8 mouse cellular contexts compared by ENCODE assay signal in genomic region chr2:181863791-181864535, GRCm38 (mm10). TPM values are rescaled to one million over a fixed set of nuclear protein-coding genes. Genes with fewer than 3 reads are reported as not detected.
DNase-seq lines count a peak whose midpoint lies in the region; ATAC-seq and TF ChIP-seq lines count a peak whose summit lies in the region.

TSS of gene Polr3k (plus strand) at chr2:181864337.

- no peak for TF ChIP-seq RAD21 in MEL (IDR thresholded peaks at IDR 0.05; ENCODE audit: low read depth, low read length)

- peaks cover 16% of the 10 kb centered on the region for H3K79me2 ChIP-seq in MEL (ENCODE audit: control insufficient read depth, insufficient read depth, low read length, poor library complexity)

- H3K4me3 ChIP-seq in MEL (ENCODE audit: control insufficient read depth in 1 of 2, insufficient read depth in 1 of 2, low read depth in 2 of 2, low read length in 2 of 2): peak within 1 kb of the TSS; percentile 67 to 93
- H3K4me3 ChIP-seq in cerebellum, adult 2 months (replicated peaks; ENCODE audit: insufficient read depth, low read depth, low read length): peak within 1 kb of the TSS; percentile 81
- peak within 1 kb of the TSS; percentile 69 for H3K4me3 ChIP-seq in forebrain, postnatal 0 days (ENCODE audit: low read depth, low read length)
- peak within 1 kb of the TSS; percentile 80 for H3K4me3 ChIP-seq in lung, embryonic 15.5 days

- H3K4me1 ChIP-seq in MEL (ENCODE audit: control insufficient read depth in 1 of 2, insufficient read depth in 2 of 2, low read length in 2 of 2): peaks cover 0 to 2% of the 10 kb centered on the region in 2 experiments; a peak in 1 of 4 replicates
- peaks cover 6% of the 10 kb centered on the region; the same call in 1 of the 2 replicates for H3K4me1 ChIP-seq in cerebellum, adult 2 months (ENCODE audit: control insufficient read depth, insufficient read depth, low read length)
- peaks cover 15% of the 10 kb centered on the region for H3K4me1 ChIP-seq in forebrain, postnatal 0 days (ENCODE audit: insufficient read depth)
- peaks cover 15% of the 10 kb centered on the region for H3K4me1 ChIP-seq in lung, embryonic 15.5 days

- TF ChIP-seq POLR2A in MEL (IDR thresholded peaks at IDR 0.05; ENCODE audit: control insufficient read depth in 1 of 2, insufficient read depth in 1 of 2, low read depth in 1 of 2, low read length in 2 of 2, poor library complexity in 1 of 2): peak; percentile 35 to 93; a peak in 3 of 4 replicates
- peak; percentile 90; the same call in 1 of the 2 replicates for TF ChIP-seq POLR2A in cerebellum, adult 2 months (IDR thresholded peaks at IDR 0.05; ENCODE audit: borderline replicate concordance, insufficient read depth, low read length)

- peak; percentile 100 for ATAC-seq in forebrain, postnatal 0 days
- peak; percentile 100 for ATAC-seq in lung, embryonic 15.5 days (ENCODE audit: borderline replicate concordance, extremely low read depth, low FRiP score, low TSS enrichment)

- no peak for TF ChIP-seq CTCF in MEL (IDR thresholded peaks at IDR 0.05 in 2 of 3, conservative IDR thresholded peaks at IDR 0.05 in 1 of 3; ENCODE audit: control insufficient read depth in 1 of 3, insufficient read depth in 1 of 3, low read depth in 2 of 3, low read length in 3 of 3, poor library complexity in 1 of 3, severe bottlenecking in 1 of 3)
- no peak for TF ChIP-seq CTCF in cerebellum, adult 2 months (IDR thresholded peaks at IDR 0.05; ENCODE audit: borderline replicate concordance, insufficient read depth, low read depth, low read length)
- no peak for TF ChIP-seq CTCF in forebrain, postnatal 0 days (IDR thresholded peaks at IDR 0.05; ENCODE audit: low read depth)

- peaks cover 3 to 9% of the 10 kb centered on the region in 2 experiments for H3K36me3 ChIP-seq in MEL (ENCODE audit: control insufficient read depth in 1 of 2, insufficient read depth in 2 of 2, low read length in 2 of 2)
- H3K36me3 ChIP-seq in forebrain, postnatal 0 days (ENCODE audit: insufficient read depth): peaks cover 7% of the 10 kb centered on the region
- peaks cover 11% of the 10 kb centered on the region; the same call in 1 of the 2 replicates for H3K36me3 ChIP-seq in lung, embryonic 15.5 days

- TF ChIP-seq EP300 in MEL (IDR thresholded peaks at IDR 0.05; ENCODE audit: low read depth in 1 of 2, low read length in 2 of 2): peak in 1 of 2 experiments; percentile 2; a peak in 1 of 4 replicates

- under 1% methylated on average over 35 of the region's 35 CpGs for WGBS in cerebellum, adult 2 months
- WGBS in forebrain, postnatal 0 days: under 1% methylated on average over 35 of the region's 35 CpGs
- WGBS in lung, embryonic 15.5 days: under 1% methylated on average over 35 of the region's 35 CpGs

- peak within 1 kb of the TSS; percentile 69 for H3K9ac ChIP-seq in MEL (ENCODE audit: control insufficient read depth, low read depth, low read length, poor library complexity, severe bottlenecking)
- peak within 1 kb of the TSS; percentile 67 for H3K9ac ChIP-seq in forebrain, postnatal 0 days
- peak within 1 kb of the TSS; percentile 69 for H3K9ac ChIP-seq in lung, embryonic 15.5 days

- no peaks in the 10 kb centered on the region for H3K9me3 ChIP-seq in MEL (replicated peaks; ENCODE audit: insufficient read depth, low read length)
- H3K9me3 ChIP-seq in forebrain, postnatal 0 days (ENCODE audit: low read length): no peaks in the 10 kb centered on the region
- no peaks in the 10 kb centered on the region for H3K9me3 ChIP-seq in lung, embryonic 15.5 days

- no peaks in the 10 kb centered on the region for H3K27me3 ChIP-seq in MEL (ENCODE audit: control insufficient read depth in 1 of 2, insufficient read depth in 2 of 2, low read length in 2 of 2)
- H3K27me3 ChIP-seq in cerebellum, adult 2 months (ENCODE audit: control insufficient read depth, insufficient read depth, low read length): no peaks in the 10 kb centered on the region
- no peaks in the 10 kb centered on the region for H3K27me3 ChIP-seq in forebrain, postnatal 0 days (ENCODE audit: insufficient read depth, low read length)
- no peaks in the 10 kb centered on the region for H3K27me3 ChIP-seq in lung, embryonic 15.5 days

- H3K27ac ChIP-seq in MEL (ENCODE audit: control insufficient read depth, low read depth, low read length): peak within 1 kb of the TSS; percentile 42
- peak within 1 kb of the TSS; percentile 34; the same call in 1 of the 2 replicates for H3K27ac ChIP-seq in cerebellum, adult 2 months (ENCODE audit: insufficient read depth, low read length)
- H3K27ac ChIP-seq in forebrain, postnatal 0 days (ENCODE audit: low read depth, low read length): peak within 1 kb of the TSS; percentile 87
- H3K27ac ChIP-seq in lung, embryonic 15.5 days: peak within 1 kb of the TSS; percentile 52

- H3K4me2 ChIP-seq in forebrain, postnatal 0 days (ENCODE audit: low read depth): peak within 1 kb of the TSS; percentile 77
- H3K4me2 ChIP-seq in lung, embryonic 15.5 days: peak within 1 kb of the TSS; percentile 73

- DNase-seq in MEL (ENCODE audit: low read depth, low spot score): peak; percentile 99
- peak; percentile 94 to 98 for DNase-seq in cerebellum, adult 2 months
- DNase-seq in forebrain, postnatal 0 days: peak; percentile 98
- peak; percentile 91 for DNase-seq in heart, postnatal 4 days
- peak; percentile 97 to 98 for DNase-seq in layer of hippocampus, adult 8-10 months (ENCODE audit: low spot score in 2 of 2)
- DNase-seq in ovary, adult 18-20 months (ENCODE audit: low spot score): peak; percentile 93
- DNase-seq in thymus, postnatal 0 days (ENCODE audit: low spot score): peak; percentile 96

TF ChIP-seq in MEL, 35 proteins besides CTCF, POLR2A, EP300 and RAD21 (continues in another document):
- peak; percentile 68 for TF ChIP-seq MAX (IDR thresholded peaks at IDR 0.05; ENCODE audit: low read length)
- peak; percentile 93 for TF ChIP-seq ZMIZ1 (IDR thresholded peaks at IDR 0.05; ENCODE audit: low read depth, low read length)
- TF ChIP-seq GABPA (IDR thresholded peaks at IDR 0.05; ENCODE audit: low read depth, low read length): no peak
- no peak for TF ChIP-seq ZNF384 (IDR thresholded peaks at IDR 0.05; ENCODE audit: low read depth, low read length)
- no peak for TF ChIP-seq UBTF (IDR thresholded peaks at IDR 0.05; ENCODE audit: borderline replicate concordance, insufficient read depth, low read depth, low read length)
- 0 out of 2 replicates have a peak, but pooled peaks have one; percentile 14 for TF ChIP-seq RCOR1 (IDR thresholded peaks at IDR 0.05; ENCODE audit: low read depth, low read length)
- peak; percentile 70 for TF ChIP-seq TCF12 (IDR thresholded peaks at IDR 0.05; ENCODE audit: low read depth, low read length)
- TF ChIP-seq NELFE (IDR thresholded peaks at IDR 0.05; ENCODE audit: low read depth, low read length): peak; percentile 85
- TF ChIP-seq MYB (IDR thresholded peaks at IDR 0.05; ENCODE audit: low read depth, low read length): no peak
- no peak for TF ChIP-seq CHD1 (IDR thresholded peaks at IDR 0.05; ENCODE audit: low read depth, low read length)
- no peak for TF ChIP-seq POLR2AphosphoS5 (IDR thresholded peaks at IDR 0.05; ENCODE audit: borderline replicate concordance, low read depth, low read length)
- TF ChIP-seq MAZ (IDR thresholded peaks at IDR 0.05; ENCODE audit: low read depth, low read length): 0 out of 2 replicates have a peak, but pooled peaks have one; percentile 50
- TF ChIP-seq JUND (IDR thresholded peaks at IDR 0.05; ENCODE audit: low read depth, low read length): no peak
- no peak for TF ChIP-seq MAFK (IDR thresholded peaks at IDR 0.05; ENCODE audit: borderline replicate concordance, low read depth, low read length)
- TF ChIP-seq ZC3H11A (IDR thresholded peaks at IDR 0.05; ENCODE audit: low read depth, low read length): no peak
- no peak for TF ChIP-seq USF1 (IDR thresholded peaks at IDR 0.05; ENCODE audit: low read depth, low read length)
- TF ChIP-seq HCFC1 (IDR thresholded peaks at IDR 0.05; ENCODE audit: low read depth, low read length): peak; percentile 87
- TF ChIP-seq SIN3A (IDR thresholded peaks at IDR 0.05; ENCODE audit: low read length): peak; percentile 83
- 0 out of 2 replicates have a peak, but pooled peaks have one; percentile 20 for TF ChIP-seq BHLHE40 (IDR thresholded peaks at IDR 0.05; ENCODE audit: borderline replicate concordance, low read depth, low read length)
- no peak for TF ChIP-seq E2F4 (IDR thresholded peaks at IDR 0.05; ENCODE audit: borderline replicate concordance, low read depth, low read length)
- 0 out of 2 replicates have a peak, but pooled peaks have one; percentile 25 for TF ChIP-seq CHD2 (IDR thresholded peaks at IDR 0.05; ENCODE audit: low read length)
- no peak; the same call in 1 of the 2 replicates for TF ChIP-seq MYC (IDR thresholded peaks at IDR 0.05; ENCODE audit: low read depth, low read length)
- no peak for TF ChIP-seq USF2 (IDR thresholded peaks at IDR 0.05; ENCODE audit: borderline replicate concordance in 1 of 2, insufficient read depth in 1 of 2, low read depth in 1 of 2, low read length in 2 of 2)
- TF ChIP-seq SMC3 (IDR thresholded peaks at IDR 0.05; ENCODE audit: low read depth, low read length): no peak
- TF ChIP-seq MXI1 (IDR thresholded peaks at IDR 0.05; ENCODE audit: low read depth, low read length): peak; percentile 85
- TF ChIP-seq GATA1 (IDR thresholded peaks at IDR 0.05; ENCODE audit: low read depth, low read length): no peak
- TF ChIP-seq ETS1 (IDR thresholded peaks at IDR 0.05; ENCODE audit: low read depth, low read length): peak; percentile 7; the same call in 1 of the 2 replicates
- no peak for TF ChIP-seq MEF2A (IDR thresholded peaks at IDR 0.05; ENCODE audit: extremely low read depth, insufficient replicate concordance, low read depth, low read length, poor library complexity, severe bottlenecking)
- TF ChIP-seq ELF1 (IDR thresholded peaks at IDR 0.05; ENCODE audit: low read depth, low read length): peak; percentile 87
- peak; percentile 32; the same call in 1 of the 2 replicates for TF ChIP-seq TAL1 (IDR thresholded peaks at IDR 0.05; ENCODE audit: low read length)

RNA-seq across cellular contexts. Expression of gene Polr3k, which starts in this region (rescaled TPM):
- total RNA-seq in MEL (2012; rRNA removed): 41.2 and 50.3 TPM in 2 replicates
- polyA plus RNA-seq in MEL (2012; ENCODE audit: insufficient read depth in 1 of 2, insufficient read length in 2 of 2, low read depth in 1 of 2, low replicate concordance in 2 of 2, missing spikeins in 1 of 2): 10 to 100 TPM in 1 of 2 experiments, not detected in 1; 37.6 TPM
- polyA plus RNA-seq in cerebellum, adult 2 months (2012; rRNA removed): 34.8 and 37.0 TPM in 2 replicates
- 66.5 and 69.2 TPM in 2 replicates for total RNA-seq in forebrain, postnatal 0 days (2014; rRNA removed)
- 80.1 and 86.1 TPM in 2 replicates for polyA plus RNA-seq in forebrain, postnatal 0 days (2015; fragmentation: Nextera tagmentation; extraction: Ambion mirVana)
- 10 to 100 TPM; 16.3 to 19.1 TPM for total RNA-seq in heart, postnatal 4 days (2021)
- 10 to 100 TPM; 24.8 to 32.6 (median 27.3) TPM for total RNA-seq in layer of hippocampus, adult 8-10 months (2022)
- polyA plus RNA-seq in lung, embryonic 15.5 days (2015; fragmentation: Nextera tagmentation; extraction: Ambion mirVana): 75.1 and 75.3 TPM in 2 replicates
- 79.6 and 86.3 TPM in 2 replicates for polyA plus RNA-seq in thymus, postnatal 0 days (2015; fragmentation: Nextera tagmentation; extraction: Ambion mirVana)

Comparison
In these comparisons a context has a peak if more than half of its experiments do, and no peak if none do; other contexts are left out.
1. Peak in every context shown above with its lines: DNase-seq, ATAC-seq, H3K4me3 ChIP-seq and H3K27ac ChIP-seq.
2. H3K27ac ChIP-seq: peak in every context shown above with its lines; median percentile 87 in forebrain, postnatal 0 days; 52 in lung, embryonic 15.5 days; 42 in MEL; 34 in cerebellum, adult 2 months.